Mouse (Mus musculus) lung, postnatal 0 days (tissue): ENCODE data around the gene Tomm40.

Source experiments
- CTCF ChIP-seq: IDR thresholded peaks from 2 replicates; pipeline ENCODE4 v1.5.1; 2016; ENCODE audit warnings: antibody characterized with exemption, mild to moderate bottlenecking
- EP300 ChIP-seq: IDR thresholded peaks from 2 replicates; pipeline ENCODE4 v1.6.1; 2016; ENCODE audit warnings: antibody characterized with exemption, mild to moderate bottlenecking, control low read depth

DNA sequence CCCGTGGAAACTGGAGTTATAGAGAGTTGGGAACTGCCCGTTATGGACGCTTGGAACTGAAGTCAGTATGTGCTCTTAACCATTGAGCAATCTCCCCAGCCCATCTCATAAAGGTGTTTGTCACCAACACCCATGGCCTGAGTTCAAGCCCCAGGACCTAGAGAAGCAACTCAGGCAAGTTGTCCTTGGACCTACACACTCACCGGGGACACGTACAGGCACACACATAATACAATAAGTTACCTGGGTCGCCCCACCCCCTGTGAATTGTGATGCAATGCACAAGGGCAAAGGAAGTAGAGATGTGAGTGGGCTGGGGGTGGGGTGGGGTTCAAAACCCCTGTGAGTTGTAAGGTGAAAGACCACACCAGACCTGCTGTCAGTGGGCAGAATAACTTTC lies 28.7 kb downstream of the Tomm40 start:
- TF ChIP-seq CTCF (no peak), EP300 (no peak)
